Mouse (Mus musculus) heart, embryonic 12.5 days (tissue): ENCODE measurements at regions not wholly inside any gene's neighbourhood (a gene's known extent, or its start where the extent isn't known, plus 50 kb on each side); places are given as distances from the start of the nearest gene placed in this dataset.
"Not testable (repeated sequence)": the region's sequence is repeated elsewhere in the genome, so short reads cannot be mapped to it uniquely, and the experiment has no call there.

ENCODE experiments used
- ATAC-seq: fragments of 200-750 bp; cut with Nextera tagmentation; 2 replicates; pipeline ENCODE4 v1.8.0; 2017; ENCODE audit warnings: moderate TSS enrichment, moderate library complexity; ENCODE audit not compliant: insufficient number of reproducible peaks, low FRiP score
- H3K27ac ChIP-seq: fragments of 300-500 bp; sonication (generic); 2 replicates; pipeline ENCODE4 v1.5.1; 2016; ENCODE audit warnings: mild to moderate bottlenecking, moderate library complexity; ENCODE audit not compliant: poor library complexity, severe bottlenecking
- H3K27me3 ChIP-seq: fragments of 300-500 bp; sonication (generic); replicated peaks from 2 replicates; pipeline ENCODE4 v1.6.1; 2016; ENCODE audit warnings: mild to moderate bottlenecking, moderate library complexity
- H3K36me3 ChIP-seq: fragments of 300-500 bp; sonication (generic); 2 replicates; pipeline ENCODE4 v1.6.1; 2016; ENCODE audit warnings: mild to moderate bottlenecking, moderate library complexity
- H3K4me1 ChIP-seq: fragments of 300-500 bp; sonication (generic); replicated peaks from 2 replicates; pipeline ENCODE4 v1.6.1; 2016; ENCODE audit warnings: mild to moderate bottlenecking
- H3K4me2 ChIP-seq: fragments of 300-500 bp; sonication (generic); 2 replicates; pipeline ENCODE4 v1.6.1; 2016; ENCODE audit warnings: mild to moderate bottlenecking, moderate library complexity
- H3K4me3 ChIP-seq: fragments of 300-500 bp; sonication (generic); 2 replicates; pipeline ENCODE4 v1.5.1; 2016; ENCODE audit warnings: mild to moderate bottlenecking
- H3K9ac ChIP-seq: fragments of 300-500 bp; sonication (generic); 2 replicates; pipeline ENCODE4 v1.6.1; 2016; ENCODE audit warnings: mild to moderate bottlenecking, moderate library complexity
- H3K9me3 ChIP-seq: fragments of 300-500 bp; sonication (generic); replicated peaks from 2 replicates; pipeline ENCODE4 v1.6.1; 2016; ENCODE audit warnings: mild to moderate bottlenecking, moderate library complexity
- WGBS: fragments of 180-500 bp; shearing (Covaris S2); methylation state at CpG from one replicate; pipeline ENCODE4 v1.1.7; 2016; 5-methylcytosine and 5-hydroxymethylcytosine counted together

- H3K27me3 ChIP-seq: no peaks in the 10 kb centered on the region
- no peaks in the 10 kb centered on the region for H3K36me3 ChIP-seq
- H3K4me3 ChIP-seq: no peak overlapping the region
- no peak overlapping the region for H3K27ac ChIP-seq
- no peak overlapping the region for H3K4me2 ChIP-seq
- no peak overlapping the region for H3K9ac ChIP-seq
- no peaks in the 10 kb centered on the region for H3K4me1 ChIP-seq
- ATAC-seq: no peak
- 55% methylated on average over 2 of the region's 2 CpGs for WGBS
- H3K9me3 ChIP-seq: no peaks in the 10 kb centered on the region
Observed at GRCm38 (mm10) chr14:37421566-37421965, 286.5 kb upstream of the Ghitm start.

- not testable (repeated sequence) for H3K9ac ChIP-seq, H3K9me3 ChIP-seq, H3K4me1 ChIP-seq, H3K36me3 ChIP-seq, H3K27ac ChIP-seq, H3K4me2 ChIP-seq, H3K27me3 ChIP-seq, H3K4me3 ChIP-seq, ATAC-seq
- 41% methylated on average over 1 of the region's 1 CpGs for WGBS
Observed at GRCm38 (mm10) chr14:37412583-37412982, 277.5 kb upstream of the Ghitm start.

GRCm38 (mm10) chr14:37371972-37372371, 236.9 kb upstream of the Ghitm start:
- Histone ChIP-seq H3K4me2 (no peak overlapping the region), H3K36me3 (no peaks in the 10 kb centered on the region), H3K4me3 (no peak overlapping the region), H3K4me1 (no peaks in the 10 kb centered on the region), H3K27ac (no peak overlapping the region), H3K9me3 (no peaks in the 10 kb centered on the region), H3K27me3 (no peaks in the 10 kb centered on the region), H3K9ac (no peak overlapping the region)
- ATAC-seq: no peak
- WGBS: 77% methylated on average over 1 of the region's 1 CpGs

GRCm38 (mm10) chr14:37361896-37362295, 226.8 kb upstream of the Ghitm start:
- Histone ChIP-seq H3K4me3 (no peak overlapping the region), H3K27me3 (no peaks in the 10 kb centered on the region), H3K4me1 (no peaks in the 10 kb centered on the region), H3K9me3 (no peaks in the 10 kb centered on the region), H3K36me3 (no peaks in the 10 kb centered on the region), H3K27ac (no peak overlapping the region), H3K4me2 (no peak overlapping the region), H3K9ac (no peak overlapping the region)
- ATAC-seq: no peak
- WGBS: 61% methylated on average over 3 of the region's 3 CpGs

- H3K36me3 ChIP-seq: no peaks in the 10 kb centered on the region
- H3K4me1 ChIP-seq: no peaks in the 10 kb centered on the region
- H3K27ac ChIP-seq: no peak overlapping the region
- WGBS: 40% methylated on average over 9 of the region's 9 CpGs
- no peak for ATAC-seq
- H3K4me2 ChIP-seq: no peak overlapping the region
- H3K9ac ChIP-seq: no peak overlapping the region
- H3K4me3 ChIP-seq: no peak overlapping the region
- H3K27me3 ChIP-seq: no peaks in the 10 kb centered on the region
- H3K9me3 ChIP-seq: no peaks in the 10 kb centered on the region
Observed at GRCm38 (mm10) chr14:37355968-37356704, 221.1 kb upstream of the Ghitm start.

GRCm38 (mm10) chr14:37323392-37323791, 188.3 kb upstream of the Ghitm start:
- no peak for ATAC-seq
- no peaks in the 10 kb centered on the region for H3K27me3 ChIP-seq
- H3K36me3 ChIP-seq: no peaks in the 10 kb centered on the region
- WGBS: 70% methylated on average over 4 of the region's 4 CpGs
- no peaks in the 10 kb centered on the region for H3K4me1 ChIP-seq
- H3K27ac ChIP-seq: no peak overlapping the region
- no peaks in the 10 kb centered on the region for H3K9me3 ChIP-seq
- H3K4me3 ChIP-seq: no peak overlapping the region
- no peak overlapping the region for H3K9ac ChIP-seq
- no peak overlapping the region for H3K4me2 ChIP-seq

- Histone ChIP-seq H3K4me2 (no peak overlapping the region), H3K4me1 (no peaks in the 10 kb centered on the region), H3K4me3 (no peak overlapping the region), H3K9me3 (no peaks in the 10 kb centered on the region), H3K27me3 (no peaks in the 10 kb centered on the region), H3K9ac (no peak overlapping the region), H3K27ac (no peak overlapping the region), H3K36me3 (no peaks in the 10 kb centered on the region)
- 67% methylated on average over 7 of the region's 7 CpGs for WGBS
- ATAC-seq: no peak
Observed at GRCm38 (mm10) chr14:37315239-37315895, 180.3 kb upstream of the Ghitm start.

GRCm38 (mm10) chr14:37313906-37314305, 178.8 kb upstream of the Ghitm start:
- no peak overlapping the region for H3K4me2 ChIP-seq
- no peaks in the 10 kb centered on the region for H3K4me1 ChIP-seq
- no peaks in the 10 kb centered on the region for H3K36me3 ChIP-seq
- H3K9me3 ChIP-seq: no peaks in the 10 kb centered on the region
- no peak for ATAC-seq
- H3K27me3 ChIP-seq: no peaks in the 10 kb centered on the region
- no peak overlapping the region for H3K27ac ChIP-seq
- no peak overlapping the region for H3K9ac ChIP-seq
- no peak overlapping the region for H3K4me3 ChIP-seq

GRCm38 (mm10) chr14:37312887-37313286, 177.8 kb upstream of the Ghitm start:
- ATAC-seq: no peak
- 72% methylated on average over 3 of the region's 3 CpGs for WGBS
- no peaks in the 10 kb centered on the region for H3K27me3 ChIP-seq
- H3K4me3 ChIP-seq: no peak overlapping the region
- no peak overlapping the region for H3K27ac ChIP-seq
- H3K9me3 ChIP-seq: no peaks in the 10 kb centered on the region
- H3K4me2 ChIP-seq: no peak overlapping the region
- H3K36me3 ChIP-seq: no peaks in the 10 kb centered on the region
- no peaks in the 10 kb centered on the region for H3K4me1 ChIP-seq
- H3K9ac ChIP-seq: no peak overlapping the region

GRCm38 (mm10) chr14:37306622-37307274, 171.7 kb upstream of the Ghitm start:
- Histone ChIP-seq H3K4me3 (no peak overlapping the region), H3K36me3 (no peaks in the 10 kb centered on the region), H3K9ac (no peak overlapping the region), H3K4me2 (no peak overlapping the region), H3K4me1 (no peaks in the 10 kb centered on the region), H3K9me3 (no peaks in the 10 kb centered on the region), H3K27me3 (no peaks in the 10 kb centered on the region), H3K27ac (no peak overlapping the region)
- 52% methylated on average over 2 of the region's 2 CpGs for WGBS
- ATAC-seq: no peak

GRCm38 (mm10) chr14:37298631-37299030, 163.6 kb upstream of the Ghitm start:
- H3K4me1 ChIP-seq: no peaks in the 10 kb centered on the region
- no peak overlapping the region for H3K4me2 ChIP-seq
- ATAC-seq: no peak
- no peaks in the 10 kb centered on the region for H3K27me3 ChIP-seq
- H3K4me3 ChIP-seq: no peak overlapping the region
- H3K9ac ChIP-seq: no peak overlapping the region
- no peaks in the 10 kb centered on the region for H3K36me3 ChIP-seq
- no peak overlapping the region for H3K27ac ChIP-seq
- no peaks in the 10 kb centered on the region for H3K9me3 ChIP-seq
